Mouse (Mus musculus): Measurements from ENCODE around the gene Ralgds.

Gene Ralgds

DNA sequence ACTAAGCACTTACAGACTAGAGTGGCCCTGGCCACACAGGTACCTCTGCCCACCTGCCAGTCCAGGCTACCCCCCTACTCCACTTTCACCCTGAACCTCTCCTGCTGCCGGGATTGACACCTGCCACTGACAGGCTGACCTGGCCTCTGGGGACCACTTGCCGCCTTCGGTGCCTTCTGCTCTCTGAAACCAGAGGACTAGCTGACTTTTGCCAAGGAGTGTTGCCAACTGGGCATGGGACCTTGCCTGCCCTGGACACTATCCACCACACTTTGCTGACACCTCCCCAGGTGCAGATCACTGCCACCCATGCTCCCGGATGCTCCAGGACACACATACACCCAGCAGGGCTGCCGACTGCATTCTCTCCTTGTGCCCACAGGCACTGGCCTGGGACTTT lies 39.4 kb downstream of the Ralgds start:
- in situ Hi-C loops (cut with MboI, MseI), result no loop called here

DNA sequence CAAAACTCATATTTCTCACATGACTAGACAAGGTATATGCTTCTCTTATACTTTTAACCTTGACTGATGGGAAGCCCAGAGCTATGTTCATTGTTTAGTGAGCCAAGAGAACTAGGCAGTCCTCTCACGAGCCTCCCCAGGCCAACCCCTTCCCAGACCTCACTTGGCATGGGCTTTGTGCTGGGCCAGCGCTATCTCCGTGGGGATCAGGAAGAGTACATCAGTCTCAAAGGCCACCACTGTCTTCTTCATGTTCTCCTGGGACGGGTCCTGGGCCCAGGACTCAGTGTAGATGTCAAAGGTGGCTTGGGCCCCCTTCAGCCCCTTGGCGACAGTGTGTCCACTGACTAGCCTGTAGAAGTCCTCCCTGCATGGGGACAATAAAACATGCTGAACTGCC lies 44.5 kb downstream of the Ralgds start:
- in situ Hi-C loops (cut with MboI, MseI), result no loop called here

GRCm38 (mm10) chr2:28563303-28563702 lies 50.4 kb downstream of the Ralgds start, which contains the start of gene Cel:
Cel (minus strand) TSS chr2:28563403.
- in situ Hi-C loops (cut with MboI, MseI), result no loop called here

DNA sequence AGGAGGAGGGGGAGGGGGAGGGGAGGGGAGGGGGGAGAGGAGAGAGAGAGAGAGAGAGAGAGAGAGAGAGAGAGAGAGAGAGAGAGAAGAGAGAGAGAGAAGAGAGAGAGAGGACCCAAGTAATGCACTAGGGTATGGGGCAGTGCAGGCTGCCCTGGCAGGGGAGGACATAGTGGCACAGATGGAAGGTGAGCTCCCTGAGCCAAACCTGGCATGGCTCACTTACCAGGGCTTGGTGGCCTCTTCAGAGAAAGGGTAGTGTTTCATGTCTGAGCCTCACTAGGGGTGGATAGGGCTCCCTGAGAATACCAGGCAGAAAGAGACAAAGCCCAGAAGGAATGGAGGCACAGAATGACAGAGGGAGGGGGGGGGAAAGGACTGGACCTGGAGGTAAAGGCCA lies 50.9 kb downstream of the Ralgds start:
- in situ Hi-C loops (cut with MboI, MseI), result no loop called here

DNA sequence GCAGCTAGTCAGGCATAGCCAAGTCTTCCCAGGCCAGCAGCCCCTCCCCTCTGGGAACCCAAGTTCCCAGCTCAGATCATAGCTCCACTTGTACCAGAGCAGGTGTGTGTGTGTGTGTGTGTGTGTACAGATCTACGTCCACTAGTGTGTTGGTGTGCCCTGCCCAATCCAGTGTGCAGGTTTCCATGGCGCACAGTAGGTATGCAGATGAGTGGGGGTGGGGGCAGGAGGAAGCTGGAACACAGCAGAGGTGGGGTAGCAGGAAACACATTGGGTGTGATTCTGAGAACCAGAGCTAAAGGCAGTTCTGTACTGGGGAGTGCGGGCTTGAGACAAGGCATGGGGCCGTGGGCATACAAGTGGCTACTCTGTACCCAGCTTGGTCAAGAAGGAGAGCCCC lies 51.5 kb downstream of the Ralgds start:
- in situ Hi-C loops (cut with MboI, MseI), result no loop called here

GRCm38 (mm10) chr2:28566545-28566944 lies 53.6 kb downstream of the Ralgds start:
- in situ Hi-C loops (cut with MboI, MseI), result no loop called here

DNA sequence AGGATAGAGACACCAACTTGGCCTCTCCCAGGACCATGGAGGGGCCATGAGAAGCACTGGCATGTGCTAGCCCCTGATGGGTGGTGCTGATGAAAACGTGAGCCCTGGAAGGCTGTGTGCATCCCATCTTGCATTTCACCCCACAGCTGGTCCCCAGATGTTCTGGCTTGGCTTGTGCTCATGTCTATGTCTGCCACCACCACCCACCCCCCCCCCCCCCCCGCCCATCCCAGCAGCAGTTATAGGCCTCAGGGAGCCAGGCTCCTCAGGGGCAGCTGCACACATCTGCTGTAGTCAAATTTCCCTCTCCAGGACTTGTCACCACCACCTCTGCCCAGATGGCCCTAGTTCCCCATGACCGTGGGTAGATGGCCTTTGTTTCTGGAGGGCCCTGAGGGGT lies 57.0 kb downstream of the Ralgds start:
- in situ Hi-C loops (cut with MboI, MseI), result no loop called here

DNA sequence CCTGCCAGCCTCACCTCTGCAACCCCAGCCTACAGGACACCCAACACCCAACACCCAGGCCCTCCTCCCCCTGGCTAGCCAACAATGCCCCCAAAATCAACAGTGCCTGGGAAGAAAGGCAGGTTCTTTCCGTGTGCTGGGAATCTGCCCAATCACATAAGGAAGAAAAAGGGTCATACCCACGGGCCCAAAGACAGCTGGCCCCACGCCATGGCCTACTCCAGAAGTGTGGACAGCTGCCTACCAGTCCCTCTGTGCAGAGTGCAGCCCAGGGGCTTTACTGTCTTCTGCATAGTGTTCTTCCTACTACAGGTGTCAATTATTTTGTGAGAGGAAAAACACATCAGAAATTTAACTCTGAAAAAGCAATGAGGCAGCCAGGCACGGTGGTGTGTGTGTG lies 62.4 kb downstream of the Ralgds start:
- in situ Hi-C loops (cut with MboI, MseI), result no loop called here

GRCm38 (mm10) chr2:28576815-28577214 lies 63.9 kb downstream of the Ralgds start:
- in situ Hi-C loops (cut with MboI, MseI), result no loop called here

- in situ Hi-C loops (cut with MboI, MseI), result no loop called here
Measured at GRCm38 (mm10) chr2:28578003-28578402, 65.1 kb downstream of the Ralgds start.

GRCm38 (mm10) chr2:28582647-28583353 lies 69.9 kb downstream of the Ralgds start:
- in situ Hi-C loops (cut with MboI, MseI), result no loop called here

DNA sequence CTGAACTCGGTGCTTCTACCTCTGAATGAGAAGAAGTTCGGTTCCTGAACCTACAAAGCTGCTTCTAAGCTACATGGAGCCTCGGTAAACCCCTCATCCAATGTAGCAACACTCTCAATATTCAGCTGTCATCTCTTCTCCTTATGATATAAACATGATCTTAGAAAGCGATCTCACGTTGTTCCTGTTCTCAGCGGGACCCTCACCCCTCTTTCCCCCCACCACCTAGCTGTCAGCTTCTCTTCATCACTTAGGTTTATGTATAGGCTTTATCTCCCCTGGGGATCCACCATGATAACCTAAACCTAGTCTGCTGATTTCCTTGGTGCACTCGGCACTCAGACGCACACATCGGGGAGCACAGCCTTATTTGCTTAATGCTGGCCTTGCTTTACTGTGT lies 70.7 kb downstream of the Ralgds start, which contains the start of gene Gtf3c5:
TSS of gene Gtf3c5 (minus strand) at position 101 of the 400 bp plus-strand sequence.
- in situ Hi-C loops (cut with MboI, MseI), result no loop called here

- in situ Hi-C loops (cut with MboI, MseI), result no loop called here
Measured at GRCm38 (mm10) chr2:28585043-28585571, 72.2 kb downstream of the Ralgds start.

DNA sequence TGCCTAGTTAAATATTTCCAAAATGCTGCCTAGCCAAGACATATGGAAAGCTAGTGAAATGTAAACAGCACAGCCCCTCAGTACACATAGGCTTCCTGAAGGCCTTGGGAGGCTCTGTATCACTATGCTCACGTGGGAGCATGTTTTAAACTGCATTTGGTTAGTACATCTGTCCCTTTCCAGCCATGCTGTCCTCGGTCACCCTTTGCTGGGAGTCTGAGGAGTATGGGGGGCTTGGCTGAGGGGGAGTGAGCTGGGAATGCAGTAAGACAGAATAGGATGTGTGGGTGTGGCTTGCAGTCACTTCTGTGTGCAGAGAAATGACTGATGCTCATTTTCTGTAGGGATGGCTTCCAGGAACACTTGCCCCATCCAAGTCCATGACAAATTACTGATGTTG lies 72.8 kb downstream of the Ralgds start:
- in situ Hi-C loops (cut with MboI, MseI), result no loop called here

DNA sequence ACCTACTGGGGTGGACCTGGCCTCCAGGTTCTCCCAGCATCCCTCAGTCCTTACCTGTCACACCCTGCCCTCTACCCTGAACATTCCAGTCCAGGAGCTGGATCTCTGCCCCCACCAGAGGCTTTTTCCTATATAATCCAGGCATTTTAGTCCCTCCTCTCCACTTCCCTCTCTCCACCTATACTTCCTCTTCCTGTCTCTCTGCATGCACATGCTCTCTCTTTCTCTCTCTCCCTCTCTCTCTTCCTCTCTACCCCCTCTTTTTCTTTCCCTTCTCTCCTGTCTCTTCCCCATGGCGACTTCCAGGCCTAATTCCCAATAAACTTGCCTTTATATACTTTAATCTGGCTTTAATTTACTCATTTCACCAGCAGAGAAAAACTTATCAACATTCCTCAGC lies 75.6 kb downstream of the Ralgds start:
- in situ Hi-C loops (cut with MboI, MseI), result no loop called here

DNA sequence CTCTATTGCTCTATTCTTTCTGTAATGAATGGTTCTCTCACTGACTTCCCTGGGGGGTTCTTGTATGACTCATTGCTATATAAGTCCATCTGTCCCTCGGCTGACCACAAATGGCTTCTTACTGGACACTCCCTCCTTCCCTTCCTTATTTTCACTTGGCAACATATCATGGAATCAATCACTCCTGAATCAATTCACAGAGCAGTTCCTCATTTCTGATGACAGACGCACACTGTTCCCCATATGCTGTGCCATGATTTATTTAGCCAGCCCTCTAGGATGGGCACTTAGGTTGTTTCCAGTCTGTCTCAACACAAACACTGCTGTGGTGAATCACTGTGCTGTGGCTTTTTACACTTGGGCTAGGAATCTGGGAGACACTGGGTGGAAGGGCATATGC lies 78.6 kb downstream of the Ralgds start:
- in situ Hi-C loops (cut with MboI, MseI), result loop anchor here (5.0 kb wide), 1 partner anchor 36 kb away; no protein-coding TSS in a partner anchor

DNA sequence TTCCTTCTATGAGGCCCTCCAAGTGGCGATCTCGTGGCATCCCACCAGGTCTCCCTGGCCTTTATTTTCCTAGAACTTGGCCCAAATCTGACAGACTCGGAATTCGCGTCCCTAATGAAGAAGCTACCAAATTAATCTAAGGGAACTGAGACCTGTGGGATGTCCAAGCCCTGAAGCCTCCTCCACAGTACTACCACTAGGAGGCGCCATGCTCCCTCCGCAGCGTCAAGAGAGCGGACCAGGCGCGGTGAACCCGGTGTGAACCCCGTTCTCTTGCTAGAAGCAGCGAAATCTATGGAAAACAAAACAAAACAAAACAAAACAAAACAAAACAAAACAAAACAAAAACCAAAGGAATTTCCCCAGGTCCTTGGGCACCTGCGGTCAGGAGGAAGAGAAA lies 79.9 kb downstream of the Ralgds start:
- in situ Hi-C loops (cut with MboI, MseI), result loop anchor here (5.0 kb wide), 1 partner anchor 34 kb away; no protein-coding TSS in a partner anchor

DNA sequence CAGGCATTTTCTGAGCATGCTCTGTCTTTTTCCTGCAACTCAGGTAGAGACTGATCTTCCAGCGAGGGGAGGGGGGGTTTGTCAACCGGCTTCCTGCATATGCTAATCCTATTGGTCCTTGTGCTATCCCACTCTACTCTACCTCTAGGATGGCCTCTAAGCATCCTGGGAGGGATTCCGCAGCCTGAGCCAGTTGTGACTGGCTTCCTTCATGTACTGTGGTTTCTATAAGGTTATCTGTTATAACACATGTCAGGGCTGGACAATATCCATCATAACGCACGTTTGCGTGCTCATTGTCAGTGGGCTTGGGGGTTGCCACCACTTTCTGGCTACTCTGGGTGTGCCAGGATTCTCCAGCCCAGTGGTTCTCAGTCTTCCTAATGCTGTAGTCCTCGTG lies 83.1 kb downstream of the Ralgds start:
- in situ Hi-C loops (cut with MboI, MseI), result no loop called here

DNA sequence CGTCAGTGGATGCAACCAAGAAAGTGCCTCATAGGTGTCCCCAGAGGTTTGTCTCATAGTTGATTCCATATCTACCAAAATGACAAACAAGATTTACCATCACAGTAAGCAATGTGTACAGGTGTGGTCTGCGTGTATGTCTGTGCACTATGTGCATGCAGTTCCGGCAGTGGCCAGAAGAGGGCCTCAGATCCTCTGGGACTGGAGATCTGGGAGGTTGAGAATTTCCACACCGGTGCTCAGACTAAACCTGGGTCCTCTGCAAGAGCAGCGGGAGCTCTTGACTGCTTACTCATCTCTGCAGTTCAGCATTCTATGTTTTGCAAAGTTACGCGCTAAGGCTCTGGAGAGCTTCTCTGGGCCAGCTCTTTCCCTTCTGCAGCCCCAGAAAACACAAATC lies 84.1 kb downstream of the Ralgds start:
- in situ Hi-C loops (cut with MboI, MseI), result no loop called here

DNA sequence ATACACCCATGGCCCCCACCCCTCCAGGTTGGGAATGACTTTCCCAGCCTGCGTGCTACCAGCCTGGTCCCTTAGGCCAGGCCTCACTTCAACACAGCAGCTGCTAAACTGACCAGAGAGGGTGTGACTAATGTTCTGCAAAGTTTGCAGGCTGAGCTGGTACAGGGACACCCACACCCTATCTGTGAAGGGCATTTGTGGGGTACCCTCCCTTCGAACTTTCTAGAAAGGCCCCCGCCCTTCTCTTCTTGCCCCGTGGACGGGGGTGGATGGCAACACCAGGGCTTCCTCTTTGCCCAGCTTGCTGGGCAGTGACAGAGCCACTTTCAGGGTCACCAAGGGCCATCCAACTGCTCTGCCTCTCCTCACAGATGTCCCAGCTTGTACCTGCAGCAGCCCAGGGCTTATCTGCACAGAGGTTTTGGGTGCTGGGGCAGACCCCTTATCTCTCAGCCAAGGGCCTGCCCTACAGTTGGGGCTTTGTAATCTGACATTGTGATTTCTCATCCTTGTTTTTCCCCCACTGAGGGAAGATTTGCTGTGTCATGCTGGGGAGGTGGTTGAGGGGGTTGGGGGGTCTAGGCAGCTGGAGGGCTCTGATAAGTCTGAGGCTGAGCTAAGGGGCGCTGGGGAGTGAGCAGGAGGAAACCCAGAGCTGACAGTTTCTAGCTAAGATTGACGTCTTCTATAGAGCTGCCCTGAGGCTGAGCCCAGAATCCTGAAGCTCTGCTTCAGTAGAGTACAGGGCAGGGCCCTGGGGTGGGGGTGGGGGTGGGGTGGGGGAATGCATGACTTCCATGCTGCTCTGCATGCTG lies 85.0 kb downstream of the Ralgds start:
- in situ Hi-C loops (cut with MboI, MseI), result no loop called here

GRCm38 (mm10) chr2:28598692-28599568 lies 86.0 kb downstream of the Ralgds start:
- in situ Hi-C loops (cut with MboI, MseI), result no loop called here

GRCm38 (mm10) chr2:28599569-28599900 lies 86.6 kb downstream of the Ralgds start:
- in situ Hi-C loops (cut with MboI, MseI), result no loop called here
